Mouse (Mus musculus) G1E-ER4 (cell line): ENCODE results near the gene Fras1. TPM values are rescaled to one million over a fixed set of nuclear protein-coding genes. Genes with fewer than 3 reads are reported as not detected.

Source experiments
- GATA1 ChIP-seq: IDR thresholded peaks from one replicate; pipeline ENCODE4 v1.8.0; 2012; ENCODE audit warnings: low read length, inconsistent platforms
- polyA plus RNA-seq: library from polyadenylated mRNA; stranded (reverse); fragments of >175 nt; gene quantifications from 2 replicates; pipeline ENCODE4 v1.2.3, GENCODE M21; 2012

Gene Fras1
- polyA plus RNA-seq, 1 experiment, result 0.01 TPM

DNA sequence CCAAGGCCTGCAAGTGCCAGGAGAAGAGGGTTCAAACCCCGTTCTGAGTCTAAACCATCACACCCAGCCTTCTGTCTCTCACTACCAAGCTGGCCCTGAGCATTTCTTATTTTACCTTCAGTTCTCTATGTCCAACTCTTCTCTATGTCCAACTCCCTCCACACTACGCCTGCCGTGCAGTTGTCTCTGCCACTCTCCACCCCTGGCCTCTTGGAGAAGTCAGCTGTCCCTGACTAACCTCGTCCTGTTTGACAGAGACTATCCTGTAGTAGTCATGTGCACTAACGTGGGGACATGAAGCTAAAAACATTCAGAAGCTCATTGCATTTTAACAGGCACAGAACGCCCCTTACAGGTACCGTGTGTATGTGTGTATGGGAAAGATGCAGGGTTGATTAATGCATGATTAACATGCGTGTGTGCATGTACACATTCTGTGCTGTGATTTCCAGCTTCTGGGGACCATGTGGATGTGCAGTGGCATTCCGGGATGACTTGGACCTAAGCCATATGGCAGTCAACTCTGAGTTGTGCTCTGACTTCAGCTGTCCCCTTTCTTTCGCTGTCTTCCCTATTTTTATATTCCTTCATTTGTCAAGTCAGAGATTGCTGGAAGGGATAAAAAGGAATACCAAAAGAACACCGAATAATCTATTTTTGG lies 16.3 kb downstream of the Fras1 start:
- TF ChIP-seq GATA1, result no peak

DNA sequence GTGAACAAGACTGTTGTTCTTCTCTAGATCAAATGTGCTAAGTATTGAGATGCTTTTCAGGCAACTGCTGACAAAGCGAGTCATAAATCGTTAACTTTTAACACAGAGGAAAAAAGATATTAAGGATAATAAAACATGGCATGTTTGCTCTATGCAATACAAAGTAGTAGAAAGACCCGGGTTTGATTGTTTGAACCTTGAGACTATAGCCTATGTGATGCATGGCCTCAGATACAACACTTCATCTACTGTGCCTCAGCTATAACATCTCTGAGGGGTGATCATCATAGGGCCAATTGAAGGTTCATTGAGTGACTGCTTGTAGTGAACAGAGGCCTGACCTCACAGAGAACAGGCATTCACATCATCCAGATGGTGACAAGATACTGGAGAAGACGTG lies 17.3 kb downstream of the Fras1 start:
- no peak for TF ChIP-seq GATA1

DNA sequence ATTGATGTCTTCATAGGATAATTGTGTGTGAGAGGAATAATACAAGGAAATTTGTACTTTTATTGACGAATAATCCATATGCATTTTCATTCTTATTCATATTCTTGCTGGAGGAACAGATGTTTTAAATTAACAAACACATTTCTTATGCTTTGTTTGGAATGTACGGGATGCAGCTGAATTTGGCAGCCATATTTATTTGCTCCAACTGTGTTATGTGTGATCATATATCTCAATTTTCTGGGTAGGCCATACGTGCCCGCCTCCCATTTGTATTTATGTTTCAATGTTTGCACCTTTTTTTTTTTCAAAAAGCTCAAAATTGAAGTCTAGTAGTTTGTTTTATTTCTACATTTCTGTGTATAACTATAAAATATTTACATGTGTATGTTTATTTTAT lies 21.2 kb downstream of the Fras1 start:
- no peak for TF ChIP-seq GATA1

DNA sequence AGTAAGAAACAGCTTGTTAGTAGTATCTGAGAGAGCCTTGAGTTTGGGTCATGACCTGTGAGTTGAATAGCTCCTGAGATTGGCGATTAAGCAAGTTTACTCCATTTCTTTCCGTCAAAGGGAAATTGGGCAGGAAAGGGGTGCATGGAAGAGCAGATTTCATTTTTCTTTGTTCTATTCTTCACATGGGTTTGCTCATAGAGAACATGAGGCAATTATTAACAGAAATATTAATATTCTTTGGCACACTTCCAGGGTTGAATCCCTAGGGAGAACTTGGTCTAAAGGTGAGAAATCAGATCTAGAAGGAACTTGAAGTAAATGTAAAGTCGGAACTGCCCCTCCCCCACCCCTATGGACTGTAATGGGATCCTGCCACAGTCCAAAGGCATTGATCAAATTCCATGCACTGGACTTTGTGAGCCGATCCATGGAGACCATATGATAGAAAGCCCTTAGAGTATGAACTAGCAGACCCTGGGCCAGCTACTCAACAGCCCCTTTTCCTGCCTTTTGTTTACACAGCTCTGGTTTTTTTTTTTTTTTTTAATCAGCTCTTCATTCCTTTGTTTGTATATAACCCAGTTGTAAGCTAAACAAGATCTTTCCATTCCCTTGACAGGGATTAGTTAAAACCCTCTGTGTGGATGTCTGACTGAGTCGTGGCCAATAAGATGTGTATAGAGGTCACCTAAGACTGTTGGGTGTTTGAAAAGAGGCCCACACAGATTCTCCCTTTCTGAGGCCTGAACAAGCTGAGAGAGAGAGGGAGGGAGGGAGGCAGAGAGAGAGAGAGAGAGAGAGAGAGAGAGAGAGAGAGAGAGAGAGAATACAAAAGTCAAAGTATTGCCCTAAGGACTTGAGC lies 22.3 kb downstream of the Fras1 start:
- TF ChIP-seq GATA1, result no peak

DNA sequence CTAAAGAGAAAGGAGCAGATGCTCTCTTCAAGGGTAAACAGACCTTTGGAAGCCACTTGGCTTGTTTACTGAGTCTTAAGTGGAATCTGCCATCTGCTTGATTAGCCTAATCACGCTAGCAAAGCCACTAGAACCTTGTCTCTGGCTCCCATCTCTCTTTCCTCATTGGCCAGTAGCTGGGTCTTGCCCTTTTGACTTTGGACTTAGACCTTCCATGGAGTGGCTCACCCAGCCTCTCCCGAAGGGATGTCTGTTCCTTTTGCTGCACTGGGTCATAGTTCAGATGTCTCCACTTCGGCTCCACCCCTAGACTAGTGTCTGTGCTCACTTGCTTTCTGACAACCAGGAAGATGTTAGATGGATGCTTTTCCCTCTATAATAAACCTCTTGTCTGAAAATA lies 28.8 kb downstream of the Fras1 start:
- no peak for TF ChIP-seq GATA1

DNA sequence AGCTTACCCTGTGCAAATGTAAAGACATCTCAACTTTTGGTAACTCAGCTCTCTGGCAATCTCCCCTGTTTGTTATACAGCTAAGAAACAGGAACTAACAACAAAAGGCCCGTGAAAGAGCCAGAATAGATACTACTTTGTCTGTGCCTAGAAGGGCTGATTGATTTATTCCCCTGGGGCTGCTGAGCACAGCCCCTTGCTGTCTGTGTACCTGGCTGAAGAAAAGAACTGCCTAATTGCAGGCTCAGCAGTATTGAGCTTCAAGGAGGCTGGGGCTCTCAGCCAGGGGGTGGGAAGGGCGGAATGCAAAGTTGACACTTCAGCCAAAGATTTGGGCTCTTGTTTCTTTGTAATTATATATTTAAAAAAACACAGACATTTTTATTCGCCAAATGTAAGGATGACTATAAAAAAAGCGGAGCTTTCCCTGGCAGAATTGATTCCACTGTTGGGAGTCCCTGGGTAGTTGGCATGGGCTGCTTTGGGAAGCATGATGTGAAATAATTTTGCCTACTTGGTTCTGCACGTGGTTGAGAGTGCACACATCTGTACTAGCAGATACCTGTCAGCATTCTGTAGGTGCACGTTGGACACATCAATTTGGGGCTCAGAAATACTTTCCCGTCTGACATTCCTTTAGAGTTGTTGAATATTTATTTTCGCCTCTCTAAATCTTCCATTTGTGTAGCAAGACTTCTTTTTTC lies 31.5 kb downstream of the Fras1 start:
- no peak for TF ChIP-seq GATA1

DNA sequence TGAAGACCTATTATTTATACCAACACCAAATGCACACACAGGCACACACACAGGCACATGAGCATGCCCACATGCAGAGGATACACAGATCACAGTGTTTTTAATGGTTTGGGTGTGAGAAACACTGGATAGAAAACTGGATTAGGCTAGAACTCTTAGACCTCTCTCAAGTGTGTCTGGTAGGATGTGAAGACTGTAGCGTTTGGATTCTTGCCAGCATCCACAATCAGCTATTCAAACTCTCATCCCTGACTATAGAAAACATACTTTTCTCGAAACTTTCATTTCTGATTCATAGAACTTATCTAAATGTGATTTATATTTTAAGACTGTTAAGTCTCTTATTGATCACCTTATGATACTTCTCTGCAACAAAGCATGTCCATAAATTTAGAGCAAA lies 34.5 kb downstream of the Fras1 start:
- no peak for TF ChIP-seq GATA1

DNA sequence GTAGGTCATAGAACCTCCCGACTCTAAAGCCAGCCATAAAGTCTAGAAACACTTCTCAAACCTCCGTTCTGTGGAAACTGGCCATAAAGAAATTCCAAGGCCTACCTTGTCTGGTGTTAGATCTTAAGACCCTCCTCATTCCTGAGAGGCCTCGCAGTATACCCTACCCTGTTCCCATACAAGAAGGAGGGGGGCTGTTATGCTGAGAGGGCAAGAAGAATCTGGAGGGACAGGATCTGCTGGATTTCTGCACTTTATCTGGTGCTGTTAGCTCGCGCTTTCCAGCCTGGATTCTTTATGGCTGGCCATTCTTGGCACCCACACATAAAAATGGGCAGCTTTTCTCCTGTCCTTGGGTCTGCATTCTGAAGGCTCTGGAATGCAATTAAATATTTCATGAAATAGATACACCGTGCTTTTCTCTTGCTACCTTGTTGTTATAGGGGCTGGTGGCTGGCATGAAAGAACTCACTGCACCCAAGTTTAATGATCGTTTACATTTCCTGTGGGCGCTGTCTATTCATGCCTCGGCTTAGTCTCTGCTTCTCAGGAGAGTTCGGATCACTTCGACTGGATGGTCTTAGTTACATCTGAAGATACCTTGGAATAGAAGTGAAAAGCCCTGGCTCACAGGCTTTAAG lies 39.1 kb downstream of the Fras1 start:
- no peak for TF ChIP-seq GATA1

DNA sequence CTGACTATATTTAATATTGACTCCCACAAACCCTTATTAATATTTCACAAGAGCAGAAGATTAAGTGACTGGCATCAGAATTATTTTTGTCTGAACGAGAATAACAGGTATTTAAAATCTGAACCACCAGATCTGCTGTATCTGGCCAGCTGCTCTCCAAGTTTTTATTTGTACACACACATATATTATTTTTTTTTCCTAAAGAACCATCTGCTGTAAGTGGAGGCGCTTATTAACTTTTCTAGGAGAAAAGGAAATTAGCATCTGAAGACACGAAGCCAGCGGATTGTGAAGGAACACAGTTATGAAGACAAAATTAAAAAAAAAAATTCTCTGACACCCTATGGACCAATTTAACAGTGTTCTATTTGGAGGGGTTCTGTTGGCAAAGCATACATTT lies 43.4 kb downstream of the Fras1 start:
- no peak for TF ChIP-seq GATA1

DNA sequence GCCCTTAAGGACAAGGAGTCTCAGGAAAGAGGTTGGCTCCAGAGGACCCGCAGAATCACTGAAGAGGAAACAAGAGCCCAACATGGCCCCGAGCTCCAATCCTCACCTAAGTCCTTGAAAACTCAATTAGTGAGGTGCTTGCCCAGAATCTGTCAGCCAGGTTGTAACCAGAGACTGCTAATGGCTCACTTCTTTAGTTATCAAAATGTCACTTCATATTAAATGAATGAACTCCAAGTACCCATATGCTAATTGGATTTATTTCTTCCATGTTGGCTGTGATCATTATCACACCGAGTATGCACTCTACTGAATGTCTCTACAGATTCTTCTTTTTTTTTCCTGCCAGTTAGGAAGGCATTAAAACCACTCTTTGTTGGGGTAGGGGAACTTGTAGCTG lies 47.8 kb downstream of the Fras1 start:
- TF ChIP-seq GATA1, result no peak

DNA sequence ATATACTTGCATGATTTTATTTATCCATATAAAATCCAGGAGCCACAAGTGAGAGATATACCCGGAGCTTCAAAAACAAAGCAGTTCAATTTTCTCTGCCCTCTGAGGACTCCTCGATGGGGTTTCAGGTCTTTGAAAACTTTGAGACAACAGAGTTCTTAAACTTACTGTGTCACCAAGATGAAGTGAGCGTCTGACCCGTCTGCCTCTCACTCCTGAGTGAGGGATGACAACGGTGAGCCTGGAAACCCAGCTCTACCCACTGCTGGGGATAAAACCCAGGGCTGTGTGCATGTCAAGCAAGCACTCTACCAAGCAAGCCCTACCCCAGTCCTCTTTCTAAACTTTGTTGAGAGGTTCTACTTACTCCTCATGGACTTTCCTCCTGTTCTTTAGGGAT lies 49.0 kb downstream of the Fras1 start:
- no peak for TF ChIP-seq GATA1

DNA sequence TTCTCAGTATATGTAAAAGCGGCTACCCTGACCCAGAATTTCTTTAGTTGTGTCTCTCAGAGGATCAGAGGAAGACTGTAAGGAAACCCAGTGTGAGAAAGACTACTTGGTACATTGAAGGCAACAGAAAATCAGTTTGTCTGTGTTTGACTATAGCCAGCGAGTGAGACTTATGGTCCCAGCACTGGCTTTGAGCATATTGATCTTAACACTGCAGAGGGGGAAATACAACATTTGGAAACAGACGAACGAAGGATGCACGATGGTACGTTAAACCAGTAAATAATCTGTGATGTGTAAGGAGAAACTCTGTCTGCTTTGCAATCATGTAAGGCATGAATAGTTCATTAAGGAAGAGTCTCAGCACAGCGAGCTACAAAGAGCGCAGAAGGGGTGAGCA lies 51.6 kb downstream of the Fras1 start:
- no peak for TF ChIP-seq GATA1

DNA sequence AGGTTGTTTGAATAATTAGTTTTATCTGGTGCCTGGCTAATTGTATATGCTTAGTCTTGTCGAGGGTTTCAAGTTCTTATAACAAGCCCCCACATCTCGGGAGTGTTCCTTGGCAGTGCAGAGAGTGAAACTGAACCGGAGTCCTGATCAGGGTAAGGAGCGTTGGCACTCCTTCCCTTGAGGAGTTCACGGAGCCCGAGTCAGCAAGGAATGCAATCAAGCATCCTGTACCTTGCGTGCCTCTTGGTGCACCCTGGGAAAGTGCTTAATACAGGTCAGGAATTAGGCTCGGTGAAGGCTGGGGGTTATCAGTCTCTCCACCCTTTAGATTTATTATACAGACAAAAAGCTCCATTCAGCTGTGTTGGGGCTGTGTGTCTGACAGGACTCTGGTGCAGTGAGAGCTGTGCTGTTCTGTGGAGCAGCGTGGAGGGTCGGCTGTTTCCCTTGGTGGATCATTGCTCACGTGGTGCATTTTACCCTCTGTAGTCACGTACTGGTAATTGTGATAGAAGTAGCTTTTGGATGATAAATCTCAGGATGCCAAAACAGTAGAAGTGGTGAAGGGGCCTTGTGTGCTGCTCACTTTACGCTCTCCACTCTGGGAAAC lies 55.9 kb downstream of the Fras1 start:
- TF ChIP-seq GATA1, result no peak

DNA sequence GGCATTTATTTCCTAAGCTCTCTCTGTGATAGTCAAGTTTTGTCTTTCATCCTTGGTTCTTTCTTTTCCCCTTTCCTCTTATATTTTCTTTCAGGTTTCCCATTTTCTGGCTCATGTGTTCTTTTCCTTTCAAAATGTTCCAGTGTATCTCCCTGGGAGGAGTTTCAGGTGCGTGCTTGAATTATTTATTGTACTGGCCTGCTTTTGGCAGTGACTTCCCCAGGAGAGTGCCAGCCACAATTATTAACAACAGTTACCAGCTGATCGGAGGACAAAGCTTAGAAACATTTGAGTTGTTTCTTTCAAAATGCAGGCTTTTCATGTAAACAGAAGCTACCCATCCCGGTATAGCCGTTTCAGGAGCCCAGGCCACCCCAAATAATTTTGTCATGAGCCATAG lies 64.1 kb downstream of the Fras1 start:
- no peak for TF ChIP-seq GATA1

DNA sequence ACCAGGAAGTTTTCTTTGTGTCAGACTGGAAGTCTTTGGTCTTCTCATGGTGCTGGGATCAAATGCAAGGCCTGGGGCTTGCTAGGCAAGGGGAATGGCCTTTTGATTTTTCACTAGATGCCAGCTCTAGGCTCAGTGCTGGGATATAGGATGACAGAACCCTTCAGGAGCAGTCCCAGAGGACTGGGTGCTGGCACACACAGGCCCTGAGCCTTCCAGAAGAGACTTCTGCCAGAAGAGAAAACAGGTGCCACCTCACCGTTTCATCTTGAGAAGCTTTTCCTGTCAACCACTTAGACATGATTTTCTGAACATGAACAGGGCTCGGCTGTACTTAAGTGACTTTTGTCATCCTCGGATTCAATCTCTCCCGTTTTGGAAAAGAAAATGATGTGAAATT lies 66.1 kb downstream of the Fras1 start:
- no peak for TF ChIP-seq GATA1

DNA sequence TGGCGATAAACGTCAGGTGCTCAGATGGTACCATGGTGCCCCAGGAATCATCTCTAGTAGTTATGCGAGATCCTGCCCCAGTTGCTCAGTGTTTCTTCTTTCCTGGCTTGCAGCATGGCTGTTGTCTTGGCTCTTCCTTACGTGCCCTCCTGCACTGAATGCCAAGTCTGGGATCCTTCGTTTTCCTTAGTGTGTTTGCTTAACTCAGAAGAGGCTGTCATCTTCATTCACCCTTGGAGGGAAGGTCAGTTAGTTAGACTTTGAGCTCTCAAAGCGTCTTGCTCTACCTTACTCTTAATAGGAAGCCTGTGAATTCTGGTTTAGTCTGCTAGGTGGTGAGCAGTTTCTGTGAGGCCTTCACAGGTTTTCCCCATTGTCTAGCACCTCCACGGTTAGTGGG lies 73.7 kb downstream of the Fras1 start:
- no peak for TF ChIP-seq GATA1
